Mouse (Mus musculus) MEL (cell line): ENCODE results near the gene Ankrd28. TPM values are rescaled to one million over a fixed set of nuclear protein-coding genes. Genes with fewer than 3 reads are reported as not detected.

Experiments used
- DNase-seq: peaks from one replicate; pipeline ENCODE4 v3.0.0; 2011; ENCODE audit warnings: low read depth, low spot score
- H3K27ac ChIP-seq: 2 replicates; pipeline ENCODE4 v1.5.1; 2012; ENCODE audit warnings: low read depth, mild to moderate bottlenecking, control low read depth, low read length, moderate library complexity; ENCODE audit not compliant: control insufficient read depth
- H3K27me3 ChIP-seq, 2 experiments: fragments of 150-350 bp in 1 of 2; sonication (generic) in 1 of 2; 2 replicates each; pipeline ENCODE4 v1.6.1; 2012; ENCODE audit warnings: low read length in 2 of 2, mild to moderate bottlenecking in 2 of 2, improper control_type of control experiment in 1 of 2, moderate library complexity in 1 of 2; ENCODE audit not compliant: insufficient read depth in 2 of 2, control insufficient read depth in 1 of 2
- H3K36me3 ChIP-seq, 2 experiments: 2 replicates each; pipeline ENCODE4 v1.6.1; 2012 to 2014; ENCODE audit warnings: low read length in 2 of 2, improper control_type of control experiment in 1 of 2, inconsistent platforms in 1 of 2, mild to moderate bottlenecking in 1 of 2; ENCODE audit not compliant: insufficient read depth in 2 of 2, control insufficient read depth in 1 of 2
- H3K4me1 ChIP-seq, 2 experiments: fragments of 150-350 bp in 1 of 2; sonication (generic) in 1 of 2; 2 replicates each; pipeline ENCODE4 v1.6.1; 2012; ENCODE audit warnings: low read length in 2 of 2, improper control_type of control experiment in 1 of 2, mild to moderate bottlenecking in 1 of 2; ENCODE audit not compliant: insufficient read depth in 2 of 2, control insufficient read depth in 1 of 2
- H3K4me3 ChIP-seq, 2 experiments: fragments of 150-350 bp in 1 of 2; sonication (generic) in 1 of 2; 2 replicates each; pipeline ENCODE4 v1.5.1; 2012; ENCODE audit warnings: low read depth in 2 of 2, low read length in 2 of 2, mild to moderate bottlenecking in 2 of 2, moderate library complexity in 2 of 2, control low read depth in 1 of 2, improper control_type of control experiment in 1 of 2; ENCODE audit not compliant: control insufficient read depth in 1 of 2, insufficient read depth in 1 of 2
- H3K79me2 ChIP-seq: 2 replicates; pipeline ENCODE4 v1.6.1; 2012; ENCODE audit warnings: mild to moderate bottlenecking, low read length, moderate library complexity; ENCODE audit not compliant: control insufficient read depth, poor library complexity, insufficient read depth
- H3K9ac ChIP-seq: 2 replicates; pipeline ENCODE4 v1.6.1; 2012; ENCODE audit warnings: low read depth, mild to moderate bottlenecking, control low read depth, low read length, moderate library complexity; ENCODE audit not compliant: control insufficient read depth, poor library complexity, severe bottlenecking
- H3K9me3 ChIP-seq: fragments of 150-350 bp; sonication (generic); replicated peaks from 2 replicates; pipeline ENCODE4 v1.6.1; 2012; ENCODE audit warnings: mild to moderate bottlenecking, low read length, improper control_type of control experiment, moderate library complexity; ENCODE audit not compliant: insufficient read depth
- CHD2 ChIP-seq: IDR thresholded peaks from 2 replicates; pipeline ENCODE4 v1.6.1; 2011; ENCODE audit warnings: low read length, improper control_type of control experiment
- CTCF ChIP-seq, 3 experiments: IDR thresholded peaks in 2 of 3; conservative IDR thresholded peaks in 1 of 3; 2 replicates each; pipeline ENCODE4 v1.5.1; 2011 to 2012; ENCODE audit warnings: low read length in 3 of 3, low read depth in 2 of 3, mild to moderate bottlenecking in 2 of 3, improper control_type of control experiment in 1 of 3, inconsistent platforms in 1 of 3, mixed read lengths in 1 of 3, moderate library complexity in 1 of 3; ENCODE audit not compliant: control insufficient read depth in 1 of 3, insufficient read depth in 1 of 3, poor library complexity in 1 of 3, severe bottlenecking in 1 of 3
- E2F4 ChIP-seq: IDR thresholded peaks from 2 replicates; pipeline ENCODE4 v1.6.1; 2011; ENCODE audit warnings: low read depth, low read length, improper control_type of control experiment, borderline replicate concordance
- EP300 ChIP-seq, 2 experiments: IDR thresholded peaks; 2 replicates each; pipeline ENCODE4 v1.6.1; 2011; ENCODE audit warnings: improper control_type of control experiment in 2 of 2, low read length in 2 of 2, low read depth in 1 of 2, mild to moderate bottlenecking in 1 of 2
- GABPA ChIP-seq: IDR thresholded peaks from 2 replicates; pipeline ENCODE4 v1.6.1; 2012; ENCODE audit warnings: low read depth, mild to moderate bottlenecking, inconsistent platforms, low read length, improper control_type of control experiment, moderate library complexity
- HCFC1 ChIP-seq: IDR thresholded peaks from 2 replicates; pipeline ENCODE4 v1.6.1; 2012; ENCODE audit warnings: low read depth, mild to moderate bottlenecking, inconsistent platforms, low read length, improper control_type of control experiment, moderate library complexity
- KAT2A ChIP-seq: conservative IDR thresholded peaks from 2 replicates; pipeline ENCODE4 v1.6.1; 2012; ENCODE audit warnings: low read depth, low read length, improper control_type of control experiment, inconsistent platforms
- MAX ChIP-seq: IDR thresholded peaks from 2 replicates; pipeline ENCODE4 v1.6.1; 2011; ENCODE audit warnings: low read length, improper control_type of control experiment
- MAZ ChIP-seq: IDR thresholded peaks from 2 replicates; pipeline ENCODE4 v1.6.1; 2012; ENCODE audit warnings: low read depth, mild to moderate bottlenecking, inconsistent platforms, low read length, improper control_type of control experiment
- MEF2A ChIP-seq: IDR thresholded peaks from 2 replicates; pipeline ENCODE4 v1.6.1; 2014; ENCODE audit warnings: low read depth, mild to moderate bottlenecking, inconsistent platforms, low read length, improper control_type of control experiment; ENCODE audit not compliant: poor library complexity, insufficient replicate concordance, severe bottlenecking; ENCODE audit errors: extremely low read depth
- MXI1 ChIP-seq: IDR thresholded peaks from 2 replicates; pipeline ENCODE4 v1.6.1; 2011; ENCODE audit warnings: mild to moderate bottlenecking, low read depth, low read length, improper control_type of control experiment
- MYB ChIP-seq: IDR thresholded peaks from 2 replicates; pipeline ENCODE4 v1.6.1; 2011; ENCODE audit warnings: mild to moderate bottlenecking, low read depth, low read length, improper control_type of control experiment
- MYC ChIP-seq: IDR thresholded peaks from 2 replicates; pipeline ENCODE4 v1.6.1; 2011; ENCODE audit warnings: low read depth, mild to moderate bottlenecking, low read length, improper control_type of control experiment, moderate library complexity
- NRF1 ChIP-seq: IDR thresholded peaks from 2 replicates; pipeline ENCODE4 v1.6.1; 2014; ENCODE audit warnings: low read depth, mild to moderate bottlenecking, inconsistent platforms, low read length, improper control_type of control experiment, moderate library complexity; ENCODE audit not compliant: poor library complexity, insufficient read depth, severe bottlenecking
- POLR2AphosphoS2 ChIP-seq: IDR thresholded peaks from 2 replicates; pipeline ENCODE4 v1.6.1; 2011; ENCODE audit warnings: low read length, improper control_type of control experiment
- POLR2AphosphoS5 ChIP-seq: IDR thresholded peaks from 2 replicates; pipeline ENCODE4 v1.6.1; 2012; ENCODE audit warnings: low read depth, borderline replicate concordance, mild to moderate bottlenecking, inconsistent platforms, low read length, moderate library complexity, mixed read lengths
- RAD21 ChIP-seq: IDR thresholded peaks from 2 replicates; pipeline ENCODE4 v1.6.1; 2011; ENCODE audit warnings: mild to moderate bottlenecking, low read depth, low read length, improper control_type of control experiment
- RCOR1 ChIP-seq: IDR thresholded peaks from 2 replicates; pipeline ENCODE4 v1.6.1; 2012; ENCODE audit warnings: low read depth, mild to moderate bottlenecking, inconsistent platforms, low read length, improper control_type of control experiment
- SIN3A ChIP-seq: IDR thresholded peaks from 2 replicates; pipeline ENCODE4 v1.6.1; 2012; ENCODE audit warnings: low read length, improper control_type of control experiment, inconsistent platforms
- SMC3 ChIP-seq: IDR thresholded peaks from 2 replicates; pipeline ENCODE4 v1.6.1; 2011; ENCODE audit warnings: low read depth, low read length, improper control_type of control experiment
- TBP ChIP-seq: IDR thresholded peaks from 2 replicates; pipeline ENCODE4 v1.8.0; 2011; ENCODE audit warnings: low read depth, low read length, improper control_type of control experiment
- UBTF ChIP-seq: IDR thresholded peaks from 2 replicates; pipeline ENCODE4 v1.6.1; 2012; ENCODE audit warnings: low read depth, mild to moderate bottlenecking, inconsistent platforms, low read length, improper control_type of control experiment, moderate library complexity, borderline replicate concordance; ENCODE audit not compliant: insufficient read depth
- ZKSCAN1 ChIP-seq: IDR thresholded peaks from 2 replicates; pipeline ENCODE4 v1.6.1; 2012; ENCODE audit warnings: low read depth, mild to moderate bottlenecking, inconsistent platforms, low read length, improper control_type of control experiment, moderate library complexity
- polyA plus RNA-seq, 2 experiments: library from polyadenylated mRNA; stranded (reverse) in 1 of 2; unstranded in 1 of 2; fragments of >175 nt in 1 of 2; fragments of >200 nt in 1 of 2; gene quantifications; 2 replicates each; pipeline versions ENCODE4 v1.2.1 to v1.2.4; 2012; ENCODE audit warnings: low replicate concordance in 2 of 2, low read depth in 1 of 2; ENCODE audit not compliant: insufficient read length in 2 of 2, insufficient read depth in 1 of 2, missing spikeins in 1 of 2
- total RNA-seq: library from RNA; depleted of rRNA; stranded (reverse); fragments of 300-350 nt; gene quantifications from 2 replicates; pipeline ENCODE4 v1.2.3, GENCODE M21; 2012

The Ankrd28 gene
- total and polyA plus RNA-seq, 3 experiments = 32.5 to 41.2 (median 38.8) TPM

GRCm38 (mm10) chr14:31764083-31764482 lies 66.4 kb downstream of the Ankrd28 start (continued):
- TF ChIP-seq GABPA = no peak
- TF ChIP-seq SMC3 = no peak
- TF ChIP-seq MEF2A = no peak
- no peak for TF ChIP-seq ZKSCAN1
- TF ChIP-seq RAD21 = no peak
- TF ChIP-seq NRF1 = no peak
- TF ChIP-seq KAT2A = no peak
- TF ChIP-seq MYB = no peak
- no peak for TF ChIP-seq E2F4
- TF ChIP-seq HCFC1 = no peak
- no peak for TF ChIP-seq CTCF (IDR thresholded peaks at IDR 0.05 in 2 of 3, conservative IDR thresholded peaks at IDR 0.05 in 1 of 3; ENCODE audit: control insufficient read depth in 1 of 3, insufficient read depth in 1 of 3, low read depth in 2 of 3, low read length in 3 of 3, poor library complexity in 1 of 3, severe bottlenecking in 1 of 3)
- TF ChIP-seq MAX = no peak
- peak; percentile 30 to 51; a peak in 2 of 4 replicates for TF ChIP-seq EP300 (IDR thresholded peaks at IDR 0.05; ENCODE audit: low read depth in 1 of 2, low read length in 2 of 2)
- TF ChIP-seq CHD2 = no peak
- TF ChIP-seq TBP = no peak
- TF ChIP-seq UBTF = no peak
- no peak for TF ChIP-seq POLR2AphosphoS5
- no peak for TF ChIP-seq MYC

- peak; percentile 87 for DNase-seq
- H3K4me1 ChIP-seq = peaks cover 22 to 28% of the 10 kb centered on the region in 2 experiments
- TF ChIP-seq EP300 (IDR thresholded peaks at IDR 0.05; ENCODE audit: low read depth in 1 of 2, low read length in 2 of 2) = peak in 1 of 2 experiments; percentile 43; a peak in 2 of 4 replicates
- TF ChIP-seq MAZ = no peak
- peak; percentile 91 for TF ChIP-seq MXI1
- TF ChIP-seq SIN3A = peak; percentile 86
- TF ChIP-seq POLR2AphosphoS2 = no peak
- no peak for TF ChIP-seq CTCF (IDR thresholded peaks at IDR 0.05 in 2 of 3, conservative IDR thresholded peaks at IDR 0.05 in 1 of 3; ENCODE audit: control insufficient read depth in 1 of 3, insufficient read depth in 1 of 3, low read depth in 2 of 3, low read length in 3 of 3, poor library complexity in 1 of 3, severe bottlenecking in 1 of 3)
- 0 out of 2 replicates have a peak, but pooled peaks have one; percentile 39 for TF ChIP-seq RCOR1
- TF ChIP-seq MAX = peak; percentile 81
- TF ChIP-seq MYC = peak; percentile 72
- TF ChIP-seq, all 39 proteins: peak for 6
- Histone ChIP-seq H3K27me3 (no peaks in the 10 kb centered on the region), H3K36me3 (peaks cover 36 to 42% of the 10 kb centered on the region in 2 experiments), H3K79me2 (peaks cover 4% of the 10 kb centered on the region; the same call in 1 of the 2 replicates), H3K9ac (no peak overlapping the region), H3K9me3 (no peaks in the 10 kb centered on the region), H3K27ac (no peak overlapping the region), H3K4me3 (no peak overlapping the region)
Observed at GRCm38 (mm10) chr14:31761727-31762126, 68.7 kb downstream of the Ankrd28 start.
